Mouse (Mus musculus) stomach, postnatal 0 days (tissue): Measurements from ENCODE around the gene Gadd45gip1.

Source experiments
- CTCF ChIP-seq: IDR thresholded peaks from 2 replicates; pipeline ENCODE4 v1.5.1; 2016; ENCODE audit warnings: antibody characterized with exemption, low read depth, mild to moderate bottlenecking, moderate library complexity
- EP300 ChIP-seq: optimal IDR thresholded peaks from 2 replicates; pipeline ENCODE3; 2016; ENCODE audit warnings: antibody characterized with exemption

DNA sequence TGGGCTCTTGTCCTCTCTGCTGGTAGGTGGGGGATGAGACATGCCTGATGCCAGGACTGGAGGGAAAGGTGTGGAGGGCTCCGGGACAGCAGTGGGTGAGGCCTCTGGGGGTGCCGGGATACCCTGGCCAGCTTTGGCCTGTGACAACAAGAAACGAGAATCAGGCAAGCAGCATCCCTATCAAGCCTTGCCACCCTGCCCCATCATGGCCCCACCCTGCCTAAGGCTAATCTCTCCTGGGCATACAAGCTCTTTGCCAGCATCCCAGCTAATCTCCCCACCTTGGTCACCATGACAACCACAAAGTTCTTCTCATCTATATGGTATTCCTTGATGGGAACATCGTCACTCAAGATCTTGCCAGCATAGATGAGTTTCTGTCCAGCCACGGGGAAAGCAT is 7.2 kb downstream of the Gadd45gip1 start:
- TF ChIP-seq EP300 (no peak), CTCF (no peak)
